Mouse (Mus musculus) right cerebral cortex, postnatal 25 days (tissue): ENCODE results near the gene Szt2.

ENCODE experiments used
- DNase-seq: peaks from one replicate; pipeline ENCODE4 v3.0.0; 2022

Szt2 gene

GRCm38 (mm10) chr4:118409142-118409900, at the start of gene Szt2, which contains the start of gene Med8:
Gene Szt2, minus strand, starts transcription at chr4:118409273.
Gene Med8, plus strand, starts transcription at chr4:118409337.
- peak; percentile 90 for DNase-seq

- DNase-seq: no peak
These were observed 48.4 kb upstream of the Szt2 start, which contains the start of gene Mpl for GRCm38 (mm10) chr4:118457345-118457975. Gene Mpl, minus strand, starts transcription at chr4:118457513.

- DNase-seq: no peak
These were observed 37.5 kb upstream of the Szt2 start for GRCm38 (mm10) chr4:118446415-118447153.

GRCm38 (mm10) chr4:118445781-118446414, 36.8 kb upstream of the Szt2 start:
- DNase-seq: no peak

- no peak for DNase-seq
These were observed 36.0 kb upstream of the Szt2 start for GRCm38 (mm10) chr4:118445088-118445487.

- DNase-seq: no peak
These were observed 28.8 kb upstream of the Szt2 start for GRCm38 (mm10) chr4:118437829-118438253.

GRCm38 (mm10) chr4:118436820-118437603, 27.9 kb upstream of the Szt2 start, which contains the start of gene Cdc20:
Gene Cdc20, minus strand, starts transcription at chr4:118437352.
- DNase-seq: peak; percentile 87

GRCm38 (mm10) chr4:118432332-118432731, 23.3 kb upstream of the Szt2 start:
- DNase-seq: no peak

GRCm38 (mm10) chr4:118429215-118429895, 20.3 kb upstream of the Szt2 start:
- no peak for DNase-seq

- DNase-seq: no peak
These were observed 19.6 kb upstream of the Szt2 start for GRCm38 (mm10) chr4:118428531-118429214.

GRCm38 (mm10) chr4:118427768-118428451, 18.8 kb upstream of the Szt2 start, which contains the start of gene Elovl1:
Gene Elovl1, plus strand, starts transcription at chr4:118428093.
- DNase-seq: peak; percentile 68

GRCm38 (mm10) chr4:118427415-118427767, 18.3 kb upstream of the Szt2 start:
- DNase-seq: no peak

- DNase-seq: no peak
These were observed 16.3 kb upstream of the Szt2 start for GRCm38 (mm10) chr4:118425374-118425773.

- no peak for DNase-seq
These were observed 15.6 kb upstream of the Szt2 start for GRCm38 (mm10) chr4:118424541-118425160.

GRCm38 (mm10) chr4:118421384-118421783, 12.3 kb upstream of the Szt2 start:
- no peak for DNase-seq

- DNase-seq: no peak
These were observed 8.2 kb upstream of the Szt2 start for GRCm38 (mm10) chr4:118417112-118417797.

GRCm38 (mm10) chr4:118416329-118416728, 7.3 kb upstream of the Szt2 start:
- no peak for DNase-seq

GRCm38 (mm10) chr4:118415779-118416178, 6.7 kb upstream of the Szt2 start:
- no peak for DNase-seq

- DNase-seq: no peak
These were observed 4.5 kb upstream of the Szt2 start for GRCm38 (mm10) chr4:118413553-118413952.
